Mouse (Mus musculus) G1E-ER4 (cell line): ENCODE results near the gene Il34. TPM values are rescaled to one million over a fixed set of nuclear protein-coding genes. Genes with fewer than 3 reads are reported as not detected.

ENCODE experiments used
- GATA1 ChIP-seq: IDR thresholded peaks from one replicate; pipeline ENCODE4 v1.8.0; 2012; ENCODE audit warnings: low read length, inconsistent platforms
- polyA plus RNA-seq: library from polyadenylated mRNA; stranded (reverse); fragments of >175 nt; gene quantifications from 2 replicates; pipeline ENCODE4 v1.2.3, GENCODE M21; 2012

Gene Il34
- polyA plus RNA-seq, 1 experiment, result not detected

DNA sequence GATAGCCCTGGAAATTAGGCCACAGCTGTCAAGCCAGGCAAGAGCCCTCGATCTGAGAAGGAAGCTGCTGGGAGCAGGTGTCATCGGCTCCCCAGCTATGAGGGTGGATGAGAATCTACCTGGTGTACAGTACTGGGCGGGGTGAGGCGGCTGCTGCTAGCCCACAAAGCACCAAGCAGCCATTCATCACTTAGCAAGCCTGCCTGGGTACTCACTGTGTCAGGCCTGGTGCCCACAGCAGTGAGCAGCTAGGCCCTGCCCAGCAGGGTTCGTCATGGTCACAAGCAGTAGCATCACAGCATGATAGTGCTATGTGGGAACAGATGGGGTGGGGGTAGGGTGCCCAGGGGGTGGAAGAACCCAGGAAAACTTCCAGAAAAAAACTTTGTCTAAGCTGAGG is 110.3 kb downstream of the Il34 start:
- no peak for TF ChIP-seq GATA1

DNA sequence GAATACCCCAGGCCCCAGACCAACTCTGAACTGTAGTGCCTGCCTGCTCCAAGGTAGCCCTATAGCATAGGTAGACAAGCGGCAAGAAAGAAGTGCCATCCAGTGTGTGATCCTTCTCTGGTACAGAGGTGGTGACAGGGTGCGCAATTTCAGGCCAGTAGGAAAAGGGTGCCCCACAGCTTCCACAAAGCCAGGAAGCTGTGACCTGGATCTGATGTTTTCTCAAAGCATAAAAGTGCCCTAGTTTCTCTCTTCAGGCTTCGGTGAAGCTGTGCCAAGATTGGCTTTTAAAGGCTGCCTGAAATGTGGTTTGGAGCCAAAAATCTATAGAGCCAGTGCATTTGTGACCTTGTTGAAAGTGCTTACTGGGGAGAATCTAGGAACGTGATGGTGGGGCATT is 110.9 kb downstream of the Il34 start:
- TF ChIP-seq GATA1, result no peak

DNA sequence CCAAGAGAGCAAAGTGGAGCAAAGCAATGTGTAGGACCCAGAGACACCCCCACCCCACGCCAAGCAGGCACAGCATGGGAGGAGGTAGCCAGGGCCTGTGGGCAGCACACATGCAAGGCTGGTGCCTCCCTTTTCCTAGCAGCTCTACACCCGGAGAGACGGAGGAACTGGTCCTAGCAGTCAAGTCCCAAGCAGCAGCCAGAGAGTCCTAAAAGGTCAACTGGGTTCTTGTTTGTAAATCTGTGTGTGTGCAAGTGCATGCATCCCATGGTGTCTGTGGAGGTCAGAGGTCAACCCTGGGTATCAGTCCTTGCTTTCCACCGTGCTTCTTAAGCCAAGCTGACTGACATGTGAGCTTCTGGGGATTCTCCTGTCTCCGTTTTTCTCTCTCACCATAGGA is 111.5 kb downstream of the Il34 start:
- TF ChIP-seq GATA1, result no peak

Other genes starting within 250 kb of the Il34 start
- gene Vac14, start 187.3 kb downstream of the Il34 start, polyA plus RNA-seq, result 63.4 and 66.1 TPM in 2 replicates
- gene Mtss1l, start 84.4 kb downstream of the Il34 start, polyA plus RNA-seq, result 0.89 and 0.90 TPM in 2 replicates
- gene Cog4, start 40.7 kb upstream of the Il34 start, polyA plus RNA-seq, result 20.8 and 31.7 TPM in 2 replicates
- gene Sf3b3, start 40.9 kb upstream of the Il34 start, polyA plus RNA-seq, result 7.1 and 8.9 TPM in 2 replicates
- gene Fuk, start 96.6 kb upstream of the Il34 start, polyA plus RNA-seq, result 11.8 and 14.2 TPM in 2 replicates
- 95.7 and 122 TPM in 2 replicates for gene St3gal2, start 114.0 kb upstream of the Il34 start, polyA plus RNA-seq
- 62.6 and 66.5 TPM in 2 replicates for gene Ddx19a, start 191.9 kb upstream of the Il34 start, polyA plus RNA-seq
- gene Ddx19b, start 225.8 kb upstream of the Il34 start, polyA plus RNA-seq, result 4.3 and 5.8 TPM in 2 replicates
- gene Aars, start 227.2 kb upstream of the Il34 start, polyA plus RNA-seq, result 30.4 and 56.2 TPM in 2 replicates